Mouse (Mus musculus): ENCODE data around the gene Kcnk16. TPM values are rescaled to one million over a fixed set of nuclear protein-coding genes. Genes with fewer than 3 reads are reported as not detected.

Kcnk16 gene
- total and polyA plus RNA-seq, 3 experiments = not detected

- Histone ChIP-seq H3K4me3 (ENCODE audit: control insufficient read depth in 1 of 2, insufficient read depth in 1 of 2, low read depth in 2 of 2, low read length in 2 of 2) (peak within 1 kb of the TSS; percentile 69 to 91), H3K9ac (ENCODE audit: control insufficient read depth, low read depth, low read length, poor library complexity, severe bottlenecking) (peak within 1 kb of the TSS; percentile 70), H3K27ac (ENCODE audit: control insufficient read depth, low read depth, low read length) (no peak within 1 kb of the TSS), H3K9me3 (replicated peaks; ENCODE audit: insufficient read depth, low read length) (no peaks in the 10 kb centered on the region), H3K4me1 (ENCODE audit: control insufficient read depth in 1 of 2, insufficient read depth in 2 of 2, low read length in 2 of 2) (peaks cover 0 to 3% of the 10 kb centered on the region in 2 experiments; a peak in 1 of 4 replicates), H3K27me3 (ENCODE audit: control insufficient read depth in 1 of 2, insufficient read depth in 2 of 2, low read length in 2 of 2) (no peaks in the 10 kb centered on the region), H3K36me3 (ENCODE audit: control insufficient read depth in 1 of 2, insufficient read depth in 2 of 2, low read length in 2 of 2) (peaks cover 0 to 5% of the 10 kb centered on the region in 2 experiments; a peak in 1 of 4 replicates), H3K79me2 (ENCODE audit: control insufficient read depth, insufficient read depth, low read length, poor library complexity) (0 out of 2 replicates have a peak, but pooled peaks cover 3% of the 10 kb centered on the region)
- TF ChIP-seq KAT2A (conservative IDR thresholded peaks at IDR 0.05; ENCODE audit: low read depth, low read length) = peak; percentile 100
- TF ChIP-seq TCF12 (IDR thresholded peaks at IDR 0.05; ENCODE audit: low read depth, low read length) = no peak; the same call in 1 of the 2 replicates
- no peak for TF ChIP-seq USF1 (IDR thresholded peaks at IDR 0.05; ENCODE audit: low read depth, low read length)
- TF ChIP-seq MAX (IDR thresholded peaks at IDR 0.05; ENCODE audit: low read length) = no peak
- no peak for TF ChIP-seq USF2 (IDR thresholded peaks at IDR 0.05; ENCODE audit: borderline replicate concordance in 1 of 2, insufficient read depth in 1 of 2, low read depth in 1 of 2, low read length in 2 of 2)
- no peak for TF ChIP-seq MAFK (IDR thresholded peaks at IDR 0.05; ENCODE audit: borderline replicate concordance, low read depth, low read length)
- no peak for TF ChIP-seq GATA1 (IDR thresholded peaks at IDR 0.05; ENCODE audit: low read depth, low read length)
- peak; percentile 100 for TF ChIP-seq HCFC1 (IDR thresholded peaks at IDR 0.05; ENCODE audit: low read depth, low read length)
- TF ChIP-seq JUND (IDR thresholded peaks at IDR 0.05; ENCODE audit: low read depth, low read length) = no peak
- no peak; the same call in 1 of the 2 replicates for TF ChIP-seq GABPA (IDR thresholded peaks at IDR 0.05; ENCODE audit: low read depth, low read length)
- no peak for TF ChIP-seq RAD21 (IDR thresholded peaks at IDR 0.05; ENCODE audit: low read depth, low read length)
- no peak for TF ChIP-seq RCOR1 (IDR thresholded peaks at IDR 0.05; ENCODE audit: low read depth, low read length)
- peak; percentile 88 for TF ChIP-seq ELF1 (IDR thresholded peaks at IDR 0.05; ENCODE audit: low read depth, low read length)
- peak; percentile 52; the same call in 1 of the 2 replicates for TF ChIP-seq NELFE (IDR thresholded peaks at IDR 0.05; ENCODE audit: low read depth, low read length)
- no peak for TF ChIP-seq ZKSCAN1 (IDR thresholded peaks at IDR 0.05; ENCODE audit: low read depth, low read length)
- TF ChIP-seq CHD1 (IDR thresholded peaks at IDR 0.05; ENCODE audit: low read depth, low read length) = no peak
- TF ChIP-seq EP300 (IDR thresholded peaks at IDR 0.05; ENCODE audit: low read depth in 1 of 2, low read length in 2 of 2) = no peak
- no peak for TF ChIP-seq BHLHE40 (IDR thresholded peaks at IDR 0.05; ENCODE audit: borderline replicate concordance, low read depth, low read length)
- peak; percentile 84 for TF ChIP-seq CHD2 (IDR thresholded peaks at IDR 0.05; ENCODE audit: low read length)
- TF ChIP-seq ZNF384 (IDR thresholded peaks at IDR 0.05; ENCODE audit: low read depth, low read length) = no peak
- TF ChIP-seq TAL1 (IDR thresholded peaks at IDR 0.05; ENCODE audit: low read length) = no peak
- TF ChIP-seq TBP (IDR thresholded peaks at IDR 0.05; ENCODE audit: low read depth, low read length) = peak; percentile 73; the same call in 1 of the 2 replicates
- peak; percentile 77; the same call in 1 of the 2 replicates for TF ChIP-seq MYC (IDR thresholded peaks at IDR 0.05; ENCODE audit: low read depth, low read length)
- TF ChIP-seq POLR2A (IDR thresholded peaks at IDR 0.05; ENCODE audit: control insufficient read depth in 1 of 2, insufficient read depth in 1 of 2, low read depth in 1 of 2, low read length in 2 of 2, poor library complexity in 1 of 2) = peak in 1 of 2 experiments; percentile 65; a peak in 2 of 4 replicates
- TF ChIP-seq MYB (IDR thresholded peaks at IDR 0.05; ENCODE audit: low read depth, low read length) = no peak
- peak; percentile 49; the same call in 1 of the 2 replicates for TF ChIP-seq NRF1 (IDR thresholded peaks at IDR 0.05; ENCODE audit: insufficient read depth, low read depth, low read length, poor library complexity, severe bottlenecking)
- TF ChIP-seq UBTF (IDR thresholded peaks at IDR 0.05; ENCODE audit: borderline replicate concordance, insufficient read depth, low read depth, low read length) = no peak
- peak; percentile 79 for TF ChIP-seq MXI1 (IDR thresholded peaks at IDR 0.05; ENCODE audit: low read depth, low read length)
- no peak for TF ChIP-seq ETS1 (IDR thresholded peaks at IDR 0.05; ENCODE audit: low read depth, low read length)
- TF ChIP-seq MAZ (IDR thresholded peaks at IDR 0.05; ENCODE audit: low read depth, low read length) = no peak
- TF ChIP-seq CTCF (IDR thresholded peaks at IDR 0.05 in 2 of 3, conservative IDR thresholded peaks at IDR 0.05 in 1 of 3; ENCODE audit: control insufficient read depth in 1 of 3, insufficient read depth in 1 of 3, low read depth in 2 of 3, low read length in 3 of 3, poor library complexity in 1 of 3, severe bottlenecking in 1 of 3) = no peak
- TF ChIP-seq SIN3A (IDR thresholded peaks at IDR 0.05; ENCODE audit: low read length) = peak; percentile 96
- no peak for TF ChIP-seq ZC3H11A (IDR thresholded peaks at IDR 0.05; ENCODE audit: low read depth, low read length)
- peak; percentile 96 for DNase-seq (ENCODE audit: low read depth, low spot score)
Observed at GRCm38 (mm10) chr14:20294117-20294892, 25.3 kb upstream of the Kcnk16 start, which contains the start of gene Nudt13. Gene Nudt13, plus strand, starts transcription at chr14:20294697.
